Mouse (Mus musculus): Measurements from ENCODE around the gene Gpbar1.
A peak's percentile ranks its signal among the peaks of the same experiment; 100 is the strongest.

The Gpbar1 gene

DNA sequence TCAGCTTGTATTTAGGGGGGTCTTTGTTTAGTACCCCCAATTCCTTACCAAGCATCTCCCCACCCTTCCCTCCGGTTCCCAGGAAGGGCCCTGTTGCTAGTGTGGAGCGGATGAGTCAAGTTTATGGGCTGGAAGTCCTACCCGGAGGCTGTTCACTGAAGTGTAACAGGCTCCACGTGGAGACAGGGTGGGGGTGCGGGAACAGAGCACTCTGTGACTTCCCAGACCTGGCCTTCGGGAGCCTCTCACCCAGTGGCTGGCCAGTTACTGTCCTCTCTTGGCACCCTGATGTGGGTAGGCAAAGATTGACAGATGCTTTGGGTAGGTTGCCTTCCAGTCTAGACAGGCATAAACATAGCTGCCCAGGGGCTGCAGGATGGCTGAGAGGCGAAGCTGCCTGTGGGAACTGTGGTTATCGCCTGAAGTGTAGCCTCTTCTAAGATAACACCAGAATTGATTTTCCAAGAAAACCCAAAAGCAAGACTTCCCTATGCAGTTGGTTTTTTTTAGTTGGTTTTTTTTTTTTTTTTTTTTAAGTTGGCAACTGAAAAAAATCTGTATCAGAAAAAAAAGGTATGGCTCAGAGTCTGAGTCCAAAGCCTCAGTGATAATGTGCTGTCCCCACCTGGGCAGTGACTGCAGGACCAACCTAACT lies 340 bp upstream of the Gpbar1 start:
- DNase-seq (ENCODE audit: low read depth, low spot score): no peak

DNA sequence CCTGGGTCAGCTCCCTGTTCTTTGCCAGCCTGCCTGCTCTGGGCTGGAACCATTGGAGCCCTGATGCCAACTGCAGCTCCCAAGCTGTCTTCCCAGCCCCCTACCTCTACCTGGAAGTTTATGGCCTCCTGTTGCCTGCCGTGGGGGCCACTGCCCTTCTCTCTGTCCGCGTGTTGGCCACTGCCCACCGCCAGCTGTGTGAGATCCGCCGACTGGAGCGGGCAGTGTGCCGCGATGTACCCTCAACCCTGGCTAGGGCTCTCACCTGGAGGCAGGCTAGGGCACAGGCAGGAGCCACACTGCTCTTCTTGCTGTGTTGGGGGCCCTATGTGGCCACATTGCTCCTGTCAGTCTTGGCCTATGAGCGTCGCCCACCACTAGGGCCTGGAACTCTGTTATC lies 638 bp downstream of the Gpbar1 start:
- no peak for DNase-seq (ENCODE audit: low read depth, low spot score)

DNA sequence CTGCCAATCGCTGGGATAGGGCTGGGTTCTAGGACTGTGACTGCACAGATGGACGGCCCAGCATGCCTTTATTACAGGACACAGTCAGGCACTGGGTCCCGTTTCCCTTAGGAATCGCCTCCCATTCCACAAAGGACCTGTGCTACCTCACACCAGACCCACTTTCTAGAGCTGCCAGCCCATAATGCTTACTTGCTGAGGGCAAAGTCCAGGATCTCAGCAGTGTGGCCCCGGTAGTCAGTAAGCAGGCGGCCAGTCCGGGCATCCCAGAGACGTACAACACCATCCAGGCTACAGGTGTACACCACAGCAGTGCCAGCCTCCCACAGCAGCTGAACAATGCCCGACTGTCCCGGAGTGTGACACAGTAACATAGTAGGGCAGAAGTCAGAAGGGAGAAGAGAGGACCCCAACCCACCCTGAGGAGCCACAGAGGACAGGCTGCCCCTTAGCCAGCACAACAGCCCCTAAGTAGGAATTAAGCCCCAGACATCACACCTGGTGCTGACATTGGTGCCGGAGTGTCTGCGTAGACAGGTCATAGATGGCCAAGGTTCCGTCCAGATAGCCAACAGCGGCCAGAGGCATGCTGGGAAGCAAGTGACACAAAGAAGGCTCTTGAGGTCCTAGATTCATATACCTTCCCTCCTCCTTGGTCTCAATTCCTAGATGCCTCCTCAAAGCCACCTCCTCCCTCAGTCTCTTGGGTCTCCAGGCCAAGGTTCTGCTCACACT lies 2.4 kb downstream of the Gpbar1 start:
- DNase-seq (ENCODE audit: low read depth, low spot score): no peak

DNA sequence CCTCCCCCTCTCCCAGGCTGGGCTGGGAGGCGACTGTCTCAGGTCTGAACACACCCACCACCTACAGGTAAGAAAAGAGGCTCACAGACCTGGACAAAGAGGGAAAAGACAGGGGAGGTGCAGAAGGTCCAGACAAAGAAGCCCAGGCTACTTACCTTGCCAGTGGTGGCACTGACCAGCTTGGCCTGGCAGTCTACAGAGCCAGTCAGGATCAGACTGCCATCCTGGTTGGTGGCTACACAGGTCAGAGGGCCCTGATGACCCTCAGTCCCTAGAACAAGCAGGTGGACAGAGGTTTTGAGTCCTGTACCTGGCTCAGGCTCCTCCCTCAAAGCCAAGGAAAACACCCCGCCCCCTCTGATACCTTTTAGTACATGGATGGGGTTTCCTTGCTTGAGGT lies 3.0 kb downstream of the Gpbar1 start:
- no peak for DNase-seq (ENCODE audit: low read depth, low spot score)

DNA sequence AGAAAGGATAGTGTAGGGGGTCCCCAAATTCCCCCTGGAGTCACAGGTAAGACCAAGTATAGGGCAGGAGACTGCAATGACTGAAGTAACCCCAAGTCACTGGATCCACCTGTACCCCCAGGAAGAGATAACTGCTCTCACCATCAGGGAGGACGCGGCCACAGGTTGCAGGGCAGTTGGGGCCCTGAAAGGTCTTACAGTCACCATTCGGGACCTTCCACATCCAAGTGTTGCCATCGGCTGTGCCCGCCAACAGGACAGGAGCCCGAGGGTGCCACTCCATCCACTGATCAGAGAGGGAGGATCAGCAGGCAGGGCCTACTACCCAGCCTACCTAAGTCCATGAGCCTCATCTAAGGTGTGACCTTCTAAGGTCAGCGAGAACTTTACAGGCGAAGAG lies 3.5 kb downstream of the Gpbar1 start:
- DNase-seq (ENCODE audit: low read depth, low spot score): no peak

DNA sequence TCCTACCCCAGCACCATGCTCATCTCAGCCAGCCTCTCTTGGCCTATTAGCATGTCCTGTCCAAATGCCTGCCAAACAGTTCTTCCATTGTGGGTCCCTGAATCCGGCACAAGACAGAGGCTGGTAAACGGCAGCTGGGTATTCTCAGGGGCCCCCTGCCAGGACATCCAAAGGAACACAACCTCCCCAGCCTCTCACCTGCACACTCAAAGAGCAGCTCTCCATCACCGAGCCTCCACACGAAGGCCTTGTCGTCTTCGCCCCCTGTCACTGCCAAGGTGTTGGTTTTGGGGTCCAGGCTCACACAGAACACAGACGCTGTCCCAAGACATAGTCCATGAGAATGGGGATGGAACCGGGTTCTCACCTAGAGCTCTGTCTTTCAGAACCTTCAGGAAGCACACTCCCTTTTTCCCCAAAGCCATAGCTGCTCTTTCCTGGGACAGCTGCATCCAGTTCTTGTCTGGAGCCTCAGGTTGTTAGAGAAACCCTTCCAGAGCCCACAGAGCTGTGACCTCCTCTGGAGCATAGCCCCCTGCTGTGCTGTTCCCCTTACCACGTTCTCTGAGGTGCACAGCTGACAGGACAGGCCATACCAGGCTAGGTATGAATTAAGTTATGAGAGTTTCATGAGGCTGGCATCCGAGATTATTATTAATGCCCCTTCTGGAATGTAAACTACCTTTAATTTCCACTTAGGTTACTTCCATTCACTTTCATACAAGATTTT lies 4.7 kb downstream of the Gpbar1 start:
- no peak for DNase-seq (ENCODE audit: low read depth, low spot score)

DNA sequence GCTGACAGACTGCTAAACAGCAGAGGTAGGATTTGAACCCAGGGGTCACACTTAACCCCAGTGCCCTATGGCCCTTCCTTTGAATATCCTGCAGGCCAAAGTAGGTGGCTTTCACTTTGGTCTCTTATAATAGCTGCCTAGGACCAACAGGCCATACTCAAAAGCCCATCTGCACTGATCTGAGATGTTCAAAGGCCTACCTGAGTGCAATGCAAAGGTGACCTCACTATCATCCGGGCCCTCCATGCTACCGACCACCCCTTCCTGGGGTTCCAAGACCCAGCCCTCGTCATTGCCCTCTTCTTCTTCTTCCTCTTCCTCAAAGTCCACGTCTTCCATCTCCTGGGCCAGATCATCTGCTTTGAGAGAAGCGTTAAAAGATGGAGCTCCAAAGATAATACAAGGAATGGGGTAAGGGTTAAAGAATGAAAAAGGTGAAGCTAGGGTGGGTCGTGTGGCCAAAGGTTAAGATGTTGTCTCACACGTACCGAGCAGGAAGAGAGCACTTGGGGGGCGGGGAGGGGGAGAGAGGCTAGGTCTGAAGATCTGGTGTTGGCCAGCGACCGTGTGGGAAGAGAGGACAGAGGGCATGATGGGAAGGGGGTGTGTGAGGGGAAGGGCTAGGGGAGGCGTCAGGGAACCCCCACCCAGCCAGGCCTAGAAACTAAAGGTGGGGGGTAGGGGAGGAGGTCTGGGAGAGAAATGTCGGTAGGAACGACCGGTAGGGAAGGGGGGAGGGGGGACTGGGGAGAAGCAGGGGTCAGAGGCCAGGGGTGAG lies 5.5 kb downstream of the Gpbar1 start:
- peak; percentile 72 for DNase-seq (ENCODE audit: low read depth, low spot score)

DNA sequence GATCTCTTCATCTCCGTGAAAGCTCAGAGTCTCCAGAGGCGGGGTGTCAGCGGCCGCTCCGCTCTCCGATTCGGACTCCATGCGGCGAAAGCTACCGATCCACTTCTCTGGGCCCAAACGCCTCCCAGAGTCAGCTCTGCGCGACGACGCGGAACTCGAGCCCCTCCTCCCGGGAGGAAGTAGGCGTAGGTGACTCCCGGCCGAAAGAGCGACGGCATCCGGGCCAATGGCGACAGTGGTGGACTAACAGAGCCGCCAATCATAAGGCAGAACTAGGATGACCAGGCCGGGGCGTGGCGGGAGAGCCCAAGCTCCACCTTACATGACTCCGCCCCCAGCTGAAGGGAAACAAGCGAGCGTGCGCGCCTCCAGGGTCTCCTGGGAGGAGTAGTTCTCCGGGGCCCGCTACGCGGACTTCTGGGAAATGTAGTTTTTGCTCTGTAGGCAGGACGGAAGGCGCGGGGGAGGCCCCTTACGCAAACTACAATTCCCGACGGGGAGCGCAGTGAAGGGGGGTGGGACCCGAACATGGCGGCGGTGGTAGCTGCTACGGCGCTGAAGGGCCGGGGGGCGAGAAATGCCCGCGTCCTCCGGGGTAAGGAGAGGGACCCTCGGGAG lies 6.3 kb downstream of the Gpbar1 start, which contains the start of the genes Aamp and Pnkd:
Aamp (minus strand) TSS at position 196 of the 618 bp plus-strand sequence.
Pnkd (plus strand) TSS at position 388 of the 618 bp plus-strand sequence.
- DNase-seq (ENCODE audit: low read depth, low spot score): peak; percentile 100

DNA sequence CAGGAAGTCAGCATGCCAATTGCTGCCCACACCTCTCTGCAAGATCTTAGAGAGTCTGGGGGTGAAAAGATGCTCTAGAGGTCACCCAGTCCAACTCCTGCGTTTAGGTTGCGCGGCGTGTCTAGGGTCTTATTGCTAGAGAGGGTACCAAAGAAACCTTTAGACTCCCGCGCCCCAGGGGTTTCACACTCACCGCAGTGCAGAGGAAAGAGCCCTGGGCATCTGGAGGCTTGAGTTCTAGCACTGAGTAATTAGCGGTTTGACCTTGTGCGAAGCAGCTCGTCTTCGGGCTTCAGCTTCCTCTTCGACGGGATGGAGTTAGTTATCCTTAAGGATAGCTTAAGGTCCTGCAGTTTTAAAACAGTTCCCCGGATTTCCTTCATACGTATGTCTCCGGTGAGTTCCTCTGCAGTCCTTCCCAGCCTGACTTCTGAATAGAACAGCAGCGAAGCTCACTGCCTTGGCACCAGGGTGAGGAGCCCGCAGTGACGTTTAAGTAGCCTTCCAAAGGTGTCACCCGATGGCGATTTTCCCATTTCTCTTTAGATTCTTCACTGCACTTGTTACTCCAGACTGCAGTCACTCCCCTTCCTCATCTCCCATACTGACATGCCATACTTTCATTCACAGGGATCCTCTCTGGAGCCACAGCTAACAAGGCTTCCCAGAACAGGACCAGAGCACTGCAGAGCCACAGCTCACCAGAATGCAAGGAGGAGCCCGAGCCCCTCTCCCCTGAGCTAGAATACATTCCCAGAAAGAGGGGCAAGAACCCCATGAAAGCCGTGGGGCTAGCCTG lies 7.1 kb downstream of the Gpbar1 start:
- DNase-seq (ENCODE audit: low read depth, low spot score): peak; percentile 58

DNA sequence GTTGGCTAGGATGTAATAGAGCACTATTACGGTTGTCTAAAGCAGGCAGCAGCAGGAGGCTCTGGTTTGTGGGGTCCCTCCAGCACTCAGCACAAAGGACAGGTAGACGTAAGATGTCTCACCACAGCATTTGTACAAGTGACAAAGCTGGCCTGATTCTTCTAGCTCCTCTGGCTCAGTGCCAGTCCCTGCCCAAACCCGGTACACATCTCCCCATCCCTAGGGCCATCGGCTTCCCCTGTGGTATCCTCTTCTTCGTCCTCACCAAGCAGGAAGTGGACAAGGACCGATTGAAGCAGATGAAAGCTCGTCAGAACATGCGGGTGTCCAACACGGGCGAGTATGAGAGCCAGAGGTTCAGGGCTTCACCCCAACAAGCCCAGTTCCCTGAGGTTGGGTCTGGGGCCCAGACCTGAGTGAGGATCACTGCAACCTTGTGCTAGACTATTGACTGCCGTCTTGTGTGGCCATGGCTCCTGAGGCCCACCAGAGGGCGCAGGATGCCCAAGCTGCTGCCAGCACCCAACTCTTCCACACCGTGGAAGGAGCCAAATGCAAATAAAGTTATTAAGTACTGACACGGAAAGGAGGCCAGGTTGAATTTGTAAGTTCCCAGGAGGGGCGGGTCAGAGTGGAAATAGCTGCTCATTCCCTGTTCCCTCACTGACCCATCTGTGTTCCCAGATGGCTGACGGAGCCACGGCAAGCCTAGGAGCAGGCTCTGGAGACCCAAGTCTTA lies 8.7 kb downstream of the Gpbar1 start:
- peak; percentile 85 for DNase-seq (ENCODE audit: low read depth, low spot score)

DNA sequence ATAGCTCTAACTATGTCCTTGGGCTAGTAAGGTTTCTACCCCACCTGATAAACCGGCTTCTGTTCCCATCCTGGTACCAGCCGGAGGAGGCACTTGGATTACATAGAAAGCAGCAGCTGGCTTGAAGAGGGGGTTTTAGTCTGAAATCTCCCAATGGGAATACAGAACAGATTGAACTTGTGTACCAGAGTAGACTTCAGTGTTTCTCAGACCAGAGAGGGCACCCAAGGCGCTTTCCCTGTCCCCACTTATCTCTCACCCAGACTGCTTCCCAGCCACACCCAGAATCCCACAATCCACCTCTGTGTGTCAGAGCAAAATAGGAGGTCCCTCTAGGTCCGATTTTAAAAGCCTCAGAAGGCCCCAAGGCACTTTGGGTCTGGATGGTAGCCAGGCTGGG lies 10.0 kb downstream of the Gpbar1 start:
- no peak for DNase-seq (ENCODE audit: low read depth, low spot score)

DNA sequence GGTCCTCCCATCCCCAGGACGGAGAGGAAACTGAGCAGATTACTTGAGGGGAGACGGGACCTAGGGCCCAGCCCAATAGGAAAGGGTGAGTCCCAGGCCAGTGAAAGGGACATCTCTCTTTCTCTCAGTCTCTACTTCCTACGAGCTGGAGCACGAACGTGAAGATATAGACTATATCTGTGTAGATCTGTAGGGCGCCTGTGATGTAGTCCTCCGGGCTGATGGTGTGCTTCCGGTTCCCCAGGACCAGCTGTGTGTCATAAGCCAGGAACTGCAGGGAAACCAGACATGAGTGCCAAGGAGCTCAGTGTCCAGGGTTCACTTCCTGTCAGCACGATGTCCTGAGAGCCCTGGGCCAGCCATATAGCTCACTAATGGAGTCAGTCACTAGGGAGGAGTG lies 10.9 kb downstream of the Gpbar1 start:
- no peak for DNase-seq (ENCODE audit: low read depth, low spot score)

DNA sequence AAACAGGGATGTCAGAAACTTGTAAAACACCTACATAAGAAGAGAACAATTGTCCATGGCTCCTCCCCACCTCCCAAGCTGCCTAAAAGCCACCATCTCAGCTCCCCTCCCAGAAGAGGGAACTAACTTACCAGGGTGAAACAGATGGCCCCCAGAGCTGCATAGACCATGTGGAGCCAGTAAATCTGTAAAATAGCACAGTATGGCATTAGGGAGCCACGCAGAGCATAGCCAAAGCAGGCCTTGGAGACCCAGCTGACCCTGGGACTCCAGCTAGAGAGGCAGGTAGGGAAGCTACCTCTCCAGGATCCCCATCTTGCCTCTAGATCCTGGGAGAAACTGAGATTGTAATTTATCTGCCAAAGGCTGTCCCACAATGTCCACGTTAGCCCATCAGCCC lies 11.4 kb downstream of the Gpbar1 start:
- DNase-seq (ENCODE audit: low read depth, low spot score): no peak

DNA sequence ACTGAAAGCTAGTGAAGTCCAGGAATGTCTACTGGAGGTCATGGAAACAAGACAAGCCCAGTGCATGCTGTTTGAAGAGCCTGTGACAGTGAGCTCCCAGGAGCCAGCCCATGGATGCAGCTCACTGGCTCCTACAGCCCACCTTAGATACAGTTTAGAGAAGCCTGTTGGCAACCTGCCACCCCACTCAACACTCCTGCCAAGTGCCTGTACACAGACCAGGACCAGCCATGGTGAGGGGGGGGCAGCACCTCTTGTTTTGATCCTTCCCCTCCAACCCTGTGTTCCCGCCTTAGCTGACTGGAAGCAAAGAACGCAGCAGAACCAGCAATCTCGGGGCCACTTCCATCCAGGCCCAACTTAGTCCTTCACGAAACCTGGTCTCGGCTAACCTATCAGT lies 11.8 kb downstream of the Gpbar1 start:
- no peak for DNase-seq (ENCODE audit: low read depth, low spot score)

DNA sequence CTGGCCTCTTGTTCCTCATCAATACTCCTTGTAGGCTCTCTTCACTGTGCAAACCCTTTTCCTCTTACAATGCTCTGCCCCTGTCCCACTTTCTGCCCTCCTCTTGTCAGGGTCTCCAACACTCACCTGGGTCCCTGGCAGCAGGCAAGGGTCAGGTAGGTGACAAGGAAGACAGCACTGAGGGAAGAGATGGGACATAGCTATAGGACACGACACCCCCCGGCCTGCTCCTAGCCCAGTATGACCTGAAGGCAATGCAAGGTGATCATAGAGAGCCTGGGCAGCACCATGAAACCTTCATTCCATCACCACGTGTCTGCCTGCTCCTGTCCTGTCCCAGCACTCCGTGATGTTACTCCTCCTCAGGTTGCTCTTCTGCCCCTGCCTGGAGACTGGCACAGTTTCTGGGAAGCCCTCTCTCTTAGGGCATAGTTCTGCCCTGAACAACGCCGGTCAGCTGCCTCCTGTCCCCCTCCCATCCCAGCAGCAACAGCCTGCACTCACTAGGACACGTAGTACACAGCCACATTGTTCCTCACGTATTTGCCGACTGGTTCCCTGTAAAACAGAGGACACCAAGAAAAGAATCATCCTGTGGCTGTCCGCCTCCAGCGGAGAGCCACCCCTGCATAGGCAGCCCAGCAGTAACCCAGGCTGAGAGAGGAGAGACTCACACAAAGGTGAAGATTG lies 14.1 kb downstream of the Gpbar1 start:
- DNase-seq (ENCODE audit: low read depth, low spot score): peak; percentile 54

DNA sequence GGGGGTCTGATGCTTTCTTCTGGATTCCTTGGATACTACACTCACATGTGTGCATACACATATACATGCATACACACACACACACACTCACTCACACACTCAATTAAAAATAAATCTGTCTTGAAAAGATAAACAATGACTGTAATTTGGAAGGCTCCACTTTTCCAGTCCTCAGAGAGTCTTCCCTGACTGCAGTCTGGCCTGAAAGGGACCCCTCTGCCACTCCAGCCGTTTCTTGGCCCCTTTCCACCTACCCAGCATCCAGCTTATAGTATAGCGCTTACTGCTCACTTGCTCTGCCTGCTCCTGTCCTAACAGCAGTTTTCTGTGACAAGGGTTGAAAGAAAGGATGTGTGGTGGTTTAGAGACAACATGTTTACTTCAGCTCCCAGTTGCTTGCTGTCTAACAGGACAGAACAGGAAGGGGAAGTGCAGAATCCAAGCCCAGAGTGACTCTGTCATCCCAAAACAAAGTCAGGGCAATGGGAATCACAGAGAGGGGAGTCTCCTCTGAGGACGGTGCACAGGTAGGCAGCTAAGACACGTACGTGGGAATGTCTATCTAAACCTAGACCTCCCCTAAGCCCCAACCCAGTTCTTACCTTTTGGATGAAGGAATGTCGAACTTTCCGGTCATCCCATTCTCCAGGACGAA lies 15.1 kb downstream of the Gpbar1 start:
- DNase-seq (ENCODE audit: low read depth, low spot score): no peak

DNA sequence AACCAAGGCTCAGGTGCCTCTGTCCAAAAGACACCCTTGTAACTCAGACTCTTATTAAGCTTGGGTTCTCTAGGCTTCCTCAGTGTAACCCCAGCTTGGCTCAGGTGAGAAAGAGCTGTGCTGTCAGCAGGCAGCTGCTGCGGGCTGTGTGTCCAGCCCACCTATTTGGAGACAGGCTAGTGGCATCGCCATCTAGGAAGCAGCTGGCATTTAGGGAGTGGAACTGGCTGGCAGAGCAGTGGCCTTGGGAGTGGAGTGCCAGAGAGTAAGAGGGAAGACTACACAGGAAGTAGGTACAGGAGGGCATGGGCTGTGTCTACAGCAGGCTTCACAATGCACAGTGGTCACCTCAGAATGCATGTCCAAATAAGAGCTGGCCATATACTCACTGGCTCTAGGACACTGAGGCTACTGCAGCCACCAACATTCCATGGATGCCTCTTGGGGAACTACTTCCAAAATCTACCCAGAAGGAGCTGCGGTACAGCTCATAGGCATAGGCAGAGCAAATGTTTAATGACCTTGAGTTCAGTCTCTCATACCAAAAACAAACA lies 15.8 kb downstream of the Gpbar1 start:
- no peak for DNase-seq (ENCODE audit: low read depth, low spot score)

DNA sequence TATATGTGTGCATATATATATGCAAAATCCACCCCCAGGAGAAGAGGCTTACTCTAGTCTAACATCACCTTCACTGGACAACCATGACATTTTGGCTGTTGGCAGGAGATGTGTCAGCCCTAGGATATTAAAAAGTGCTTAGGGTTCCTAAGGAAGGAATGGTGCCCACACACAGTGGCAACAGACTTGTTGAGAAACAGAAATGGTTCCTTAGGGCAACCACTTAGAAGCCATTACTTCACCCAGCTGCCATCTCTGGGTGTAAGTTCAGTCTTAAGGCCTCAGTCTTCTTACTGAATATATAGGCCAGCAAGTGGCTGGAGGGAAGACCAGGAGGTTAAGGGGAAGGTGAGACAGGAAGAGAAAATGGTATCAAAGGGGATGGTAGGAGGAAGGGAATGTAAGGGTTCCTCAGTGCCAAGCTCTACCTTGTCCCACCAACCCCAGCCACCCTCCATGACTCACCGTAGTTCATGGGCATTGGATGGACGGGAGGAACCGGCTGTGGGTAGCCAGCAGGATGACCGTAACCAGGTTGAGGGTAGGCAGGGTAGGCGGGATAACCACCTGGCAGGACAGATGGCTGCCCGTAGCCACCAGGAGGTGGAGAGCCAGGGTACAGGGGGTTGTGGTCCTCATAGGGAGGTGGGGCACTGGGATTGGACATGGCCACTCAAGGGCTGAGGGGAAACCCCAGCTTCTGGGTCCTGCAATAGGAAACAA lies 16.5 kb downstream of the Gpbar1 start:
- peak; percentile 79 for DNase-seq (ENCODE audit: low read depth, low spot score)
